Mouse (Mus musculus): ENCODE results near the gene Mastl.

DNA sequence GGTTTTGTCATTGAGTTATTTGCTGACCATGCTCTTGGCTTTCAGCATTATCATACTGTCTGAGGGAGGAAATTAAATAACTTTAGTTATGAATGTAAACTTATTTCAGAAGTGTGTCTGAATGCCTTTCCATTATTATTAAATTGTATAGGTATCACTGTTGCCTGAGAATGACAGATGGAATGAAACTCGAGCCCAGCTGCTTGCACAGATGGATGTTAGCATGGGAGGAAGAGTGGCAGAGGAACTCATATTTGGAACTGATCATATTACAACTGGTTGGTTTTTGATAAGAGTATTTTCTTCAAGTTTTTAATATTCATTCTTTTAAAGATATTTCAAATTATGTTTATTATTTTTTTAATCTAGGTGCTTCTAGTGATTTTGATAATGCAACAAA lies 38.5 kb upstream of the Mastl start:
- TF ChIP-seq POLR2A (IDR thresholded peaks at IDR 0.05; ENCODE audit: borderline replicate concordance, control insufficient read depth, low read depth, low read length), result no peak
- no peak for TF ChIP-seq CTCF (IDR thresholded peaks at IDR 0.05; ENCODE audit: control insufficient read depth, insufficient read depth, low read length)
